Mouse (Mus musculus): ENCODE measurements around the gene Pcdh18. TPM values are rescaled to one million over a fixed set of nuclear protein-coding genes. Genes with fewer than 3 reads are reported as not detected.
A peak's percentile ranks its signal among the peaks of the same experiment; 100 is the strongest.

Gene Pcdh18
- total RNA-seq (2021): 1 to 10 TPM; 5.2 to 6.3 TPM
- long read RNA-seq, experiment 1, full-length matches to known transcripts: 5 of 8 reads
- long read RNA-seq, experiment 1, partial matches to known transcripts: 1 of 8 reads
- long read RNA-seq, experiment 1, other reads (novel, unspliced or antisense): 2 of 8 reads
- long read RNA-seq, experiment 2, full-length matches to known transcripts: 3 of 4 reads
- long read RNA-seq, experiment 2, partial matches to known transcripts: 0 of 4 reads
- long read RNA-seq, experiment 2, other reads (novel, unspliced or antisense): 1 of 4 reads

DNA sequence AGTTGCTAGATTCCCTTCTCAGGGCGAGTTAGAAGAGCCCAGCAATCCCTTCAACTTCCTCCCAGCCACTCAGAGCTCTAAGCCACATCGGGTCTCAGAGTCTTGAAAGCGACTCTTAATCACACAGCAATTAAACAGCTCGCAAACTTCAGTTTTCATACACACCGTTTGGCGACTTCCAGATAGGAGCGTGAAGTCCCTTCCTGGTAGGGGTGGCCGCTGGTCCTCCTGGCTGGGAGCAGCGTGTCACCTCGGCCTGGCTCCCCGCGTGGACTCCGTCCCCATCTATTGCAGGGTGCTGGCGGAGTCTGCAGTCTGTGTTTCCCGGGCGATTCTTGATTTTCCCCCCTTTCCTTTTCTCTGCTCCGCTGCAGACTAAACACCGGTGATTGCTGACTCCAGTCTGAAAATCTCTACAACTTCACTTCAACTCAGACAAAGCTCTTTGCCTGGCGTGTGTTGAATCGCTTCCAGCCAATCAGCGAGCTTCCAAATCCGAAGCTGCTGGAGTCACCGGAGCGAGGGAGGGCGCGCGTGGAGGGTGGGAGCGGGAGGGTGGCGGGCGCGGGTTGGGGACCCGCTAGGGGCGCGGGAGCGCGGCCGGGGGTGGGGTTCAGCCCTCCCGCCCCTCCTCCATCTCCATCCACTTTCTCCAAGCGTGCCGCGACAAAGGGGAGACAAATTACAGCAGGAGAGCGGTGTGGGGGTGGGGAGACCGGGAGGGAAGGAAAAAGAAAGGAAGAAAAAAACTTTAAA lies at the start of gene Pcdh18:
Gene Pcdh18, minus strand, starts transcription at position 456 of the 756 bp plus-strand sequence.
- TF ChIP-seq CTCF (IDR thresholded peaks at IDR 0.05): no peak; the same call in 1 of the 2 replicates
- Histone ChIP-seq H3K4me3 (peak within 1 kb of the TSS; percentile 60), H3K27ac (peak within 1 kb of the TSS; percentile 44)
- intact Hi-C loops (cut with DNase I): loop anchor here (10.0 kb wide), 2 partner anchors 548 to 1148 kb away; no protein-coding TSS in a partner anchor
- DNase-seq (ENCODE audit: extremely low spot score in 1 of 2, low spot score in 2 of 2): peak; percentile 53 to 63

DNA sequence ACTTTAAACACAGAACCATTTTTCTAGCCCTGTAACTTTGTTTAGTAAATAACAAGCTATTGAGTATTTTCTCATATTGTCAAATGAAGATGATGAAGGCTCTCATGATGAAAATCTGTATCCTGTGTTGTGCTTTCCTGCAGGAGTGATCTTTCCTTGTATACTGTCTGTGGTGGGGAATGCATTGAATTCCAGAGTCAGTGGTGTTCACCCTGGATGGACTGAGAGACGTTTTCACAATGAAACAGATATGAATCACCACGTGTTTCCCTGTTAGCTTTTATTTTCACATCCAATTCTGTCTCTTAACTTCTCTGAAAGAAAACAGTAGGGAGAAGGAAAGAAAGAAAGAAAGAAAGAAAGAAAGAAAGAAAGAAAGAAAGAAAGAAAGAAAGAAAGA lies 49.7 kb upstream of the Pcdh18 start:
- intact Hi-C loops (cut with DNase I): no loop called here
- no peak for DNase-seq (ENCODE audit: extremely low spot score in 1 of 2, low spot score in 2 of 2)
- Histone ChIP-seq H3K4me3 (no peak overlapping the region), H3K27ac (no peak overlapping the region)
- no peak for TF ChIP-seq CTCF (IDR thresholded peaks at IDR 0.05)

DNA sequence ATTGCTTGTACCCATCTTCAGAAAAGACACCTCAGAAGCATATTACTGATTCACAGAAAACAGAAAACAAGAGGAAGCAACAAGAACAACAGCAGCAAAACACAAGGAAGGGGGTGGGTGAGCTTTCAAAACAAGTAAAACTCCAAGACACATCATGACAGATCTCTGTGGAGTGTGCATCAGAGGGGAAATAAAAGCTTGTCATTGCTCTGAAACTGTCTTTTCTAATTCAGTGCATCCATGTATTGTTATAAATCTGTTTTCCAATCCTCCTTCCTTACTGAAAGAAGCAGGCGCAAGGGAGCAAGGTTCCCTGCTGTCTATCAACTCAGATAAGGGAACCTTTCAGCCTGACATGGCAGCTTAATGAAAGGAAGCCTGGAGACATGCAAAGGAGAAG lies 48.4 kb upstream of the Pcdh18 start:
- Histone ChIP-seq H3K4me3 (no peak overlapping the region), H3K27ac (no peak overlapping the region)
- no peak for DNase-seq (ENCODE audit: extremely low spot score in 1 of 2, low spot score in 2 of 2)
- intact Hi-C loops (cut with DNase I): no loop called here
- no peak for TF ChIP-seq CTCF (IDR thresholded peaks at IDR 0.05)

DNA sequence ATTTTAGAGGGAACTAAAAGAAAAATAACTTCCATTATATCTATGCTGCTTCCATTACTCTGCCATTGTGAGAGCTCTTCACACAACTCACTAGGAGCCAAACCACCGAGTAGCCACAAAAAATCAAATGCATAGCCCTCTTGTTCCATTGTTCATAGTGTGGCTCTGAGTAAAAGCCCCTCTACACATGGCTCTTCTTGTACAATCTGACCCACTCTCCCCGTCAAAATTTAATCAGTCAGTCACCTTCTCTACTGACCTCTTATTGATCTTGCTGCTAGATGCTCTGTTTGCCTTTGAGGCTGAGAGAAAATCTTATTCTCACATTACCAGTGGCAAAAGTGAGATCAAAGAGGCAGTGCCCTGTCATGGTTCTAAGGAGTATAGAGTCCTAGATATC lies 31.2 kb upstream of the Pcdh18 start:
- TF ChIP-seq CTCF (IDR thresholded peaks at IDR 0.05): no peak
- no peak overlapping the region for H3K27ac ChIP-seq
- DNase-seq (ENCODE audit: extremely low spot score in 1 of 2, low spot score in 2 of 2): no peak
- H3K4me3 ChIP-seq: no peak overlapping the region
- intact Hi-C loops (cut with DNase I): no loop called here

DNA sequence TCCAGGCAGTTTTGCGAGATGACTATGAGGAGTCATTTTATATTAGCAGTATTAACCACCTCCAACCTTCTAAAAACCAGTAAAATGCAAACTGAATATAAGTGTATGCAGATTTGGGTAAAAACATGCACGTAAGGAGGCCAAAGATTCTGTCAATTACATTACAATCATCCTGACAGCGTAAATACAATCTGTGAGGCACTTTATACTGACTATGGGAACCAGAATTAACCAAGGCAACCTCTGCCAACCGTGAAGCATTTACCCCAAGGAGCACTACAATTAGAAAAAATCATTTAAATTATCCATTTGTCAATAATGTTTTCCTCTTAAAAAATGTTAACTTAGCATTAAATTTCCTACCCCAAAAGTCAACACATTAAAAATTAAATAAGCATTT lies 30.6 kb upstream of the Pcdh18 start:
- TF ChIP-seq CTCF (IDR thresholded peaks at IDR 0.05): no peak
- DNase-seq (ENCODE audit: extremely low spot score in 1 of 2, low spot score in 2 of 2): no peak
- intact Hi-C loops (cut with DNase I): no loop called here
- Histone ChIP-seq H3K27ac (no peak overlapping the region), H3K4me3 (no peak overlapping the region)

DNA sequence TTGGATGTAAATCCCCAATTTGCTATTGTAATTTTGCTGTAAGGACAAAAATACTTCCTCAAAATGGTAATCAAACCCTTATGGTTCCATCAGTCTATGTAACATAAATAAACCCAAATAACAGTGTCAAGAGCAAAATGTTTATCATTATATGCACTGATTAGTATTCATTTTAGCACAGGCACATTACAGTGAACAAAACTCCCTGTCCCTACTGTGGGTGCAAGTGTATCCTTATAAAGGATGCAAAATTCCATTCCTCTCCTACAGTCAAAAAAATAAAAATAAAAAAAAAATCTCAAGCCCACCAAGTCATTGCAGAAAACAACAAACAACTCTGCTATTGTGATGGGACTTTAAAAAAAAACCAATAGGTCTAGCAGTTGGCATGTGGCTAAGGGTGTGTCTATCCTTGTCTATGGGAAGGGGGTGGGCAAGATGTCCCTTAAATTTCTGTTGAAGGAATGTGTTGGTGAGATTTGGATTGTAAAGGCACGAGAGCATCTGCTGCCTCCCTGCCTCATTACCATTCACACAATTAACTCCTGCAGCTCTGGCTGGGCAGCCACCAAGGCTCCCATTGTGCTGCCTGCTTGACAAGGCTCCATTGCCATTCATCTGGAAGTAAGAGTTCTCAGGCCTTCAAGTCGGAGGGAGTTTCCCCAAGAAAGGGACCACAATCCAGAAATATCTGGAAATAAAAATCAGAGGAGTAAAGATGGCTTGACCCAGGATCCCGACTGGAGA lies 12.0 kb upstream of the Pcdh18 start:
- intact Hi-C loops (cut with DNase I): no loop called here
- no peak overlapping the region for H3K27ac ChIP-seq
- no peak for DNase-seq (ENCODE audit: extremely low spot score in 1 of 2, low spot score in 2 of 2)
- no peak for TF ChIP-seq CTCF (IDR thresholded peaks at IDR 0.05)
- H3K4me3 ChIP-seq: no peak overlapping the region

DNA sequence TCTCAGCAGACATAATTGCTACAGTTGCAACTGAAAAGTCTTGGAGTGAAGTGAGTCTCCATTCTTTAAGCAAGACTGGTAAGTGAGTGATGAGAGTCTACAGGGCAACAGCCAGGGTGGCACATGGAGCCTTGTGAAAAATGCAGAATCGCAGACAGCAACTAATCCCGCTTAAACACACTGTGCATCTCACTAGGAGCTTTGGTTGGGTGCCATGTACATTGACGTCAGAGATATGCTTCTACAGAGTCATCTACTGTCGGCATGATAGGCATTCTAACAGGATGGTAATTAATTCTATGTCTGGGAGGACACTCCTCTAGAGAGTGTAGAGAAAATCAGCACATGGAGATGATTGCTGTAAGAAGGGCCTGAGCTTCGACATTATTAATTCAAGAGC lies 5.6 kb upstream of the Pcdh18 start:
- no peak for DNase-seq (ENCODE audit: extremely low spot score in 1 of 2, low spot score in 2 of 2)
- H3K27ac ChIP-seq: no peak overlapping the region
- TF ChIP-seq CTCF (IDR thresholded peaks at IDR 0.05): no peak
- intact Hi-C loops (cut with DNase I): no loop called here
- no peak overlapping the region for H3K4me3 ChIP-seq

DNA sequence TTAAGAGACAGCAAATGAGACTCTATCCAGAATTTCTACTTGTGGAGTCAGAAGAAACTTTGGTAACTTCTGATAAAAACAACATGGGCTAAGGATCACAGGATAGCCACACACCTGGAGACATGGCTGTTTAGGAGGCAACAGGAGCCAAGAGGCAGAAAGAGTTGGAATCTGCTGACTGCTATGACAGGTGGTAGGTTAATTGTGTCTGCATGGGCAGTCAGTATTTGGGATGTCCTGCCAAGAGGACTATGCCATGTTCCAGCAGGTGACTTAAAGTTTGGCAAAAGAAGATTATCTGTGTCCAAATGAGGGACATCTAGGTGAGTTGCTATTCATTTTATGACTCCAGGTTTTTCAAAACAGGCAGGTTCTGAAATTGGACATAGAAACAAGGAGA lies 4.8 kb upstream of the Pcdh18 start:
- no peak for TF ChIP-seq CTCF (IDR thresholded peaks at IDR 0.05)
- DNase-seq (ENCODE audit: extremely low spot score in 1 of 2, low spot score in 2 of 2): no peak
- no peak overlapping the region for H3K4me3 ChIP-seq
- intact Hi-C loops (cut with DNase I): no loop called here
- no peak overlapping the region for H3K27ac ChIP-seq

DNA sequence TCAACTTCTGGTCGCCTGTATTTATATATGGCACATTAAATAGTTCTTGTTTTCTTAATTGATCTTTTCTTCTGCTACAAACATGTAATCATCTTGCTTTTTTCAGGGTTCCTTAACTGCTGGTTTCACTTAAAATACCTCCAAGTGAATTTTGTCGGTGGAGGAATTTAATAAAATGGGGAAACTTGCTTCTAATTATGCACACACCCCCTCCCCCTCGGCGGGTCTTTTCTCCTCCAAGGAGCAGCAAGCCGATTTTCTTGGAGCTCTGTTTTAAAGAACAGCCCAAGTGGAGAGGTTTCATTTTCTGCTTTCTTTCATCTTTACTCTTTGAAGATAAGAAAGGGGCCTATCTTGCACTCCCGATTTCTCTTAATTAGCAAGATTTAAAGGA lies 498 bp upstream of the Pcdh18 start:
- H3K4me3 ChIP-seq: peak overlapping the region; percentile 60
- DNase-seq (ENCODE audit: extremely low spot score in 1 of 2, low spot score in 2 of 2): no peak
- peak overlapping the region; percentile 44; the same call in 1 of the 2 replicates for H3K27ac ChIP-seq
- TF ChIP-seq CTCF (IDR thresholded peaks at IDR 0.05): no peak
- intact Hi-C loops (cut with DNase I): loop anchor here (10.0 kb wide), 2 partner anchors 547 to 1147 kb away; no protein-coding TSS in a partner anchor

DNA sequence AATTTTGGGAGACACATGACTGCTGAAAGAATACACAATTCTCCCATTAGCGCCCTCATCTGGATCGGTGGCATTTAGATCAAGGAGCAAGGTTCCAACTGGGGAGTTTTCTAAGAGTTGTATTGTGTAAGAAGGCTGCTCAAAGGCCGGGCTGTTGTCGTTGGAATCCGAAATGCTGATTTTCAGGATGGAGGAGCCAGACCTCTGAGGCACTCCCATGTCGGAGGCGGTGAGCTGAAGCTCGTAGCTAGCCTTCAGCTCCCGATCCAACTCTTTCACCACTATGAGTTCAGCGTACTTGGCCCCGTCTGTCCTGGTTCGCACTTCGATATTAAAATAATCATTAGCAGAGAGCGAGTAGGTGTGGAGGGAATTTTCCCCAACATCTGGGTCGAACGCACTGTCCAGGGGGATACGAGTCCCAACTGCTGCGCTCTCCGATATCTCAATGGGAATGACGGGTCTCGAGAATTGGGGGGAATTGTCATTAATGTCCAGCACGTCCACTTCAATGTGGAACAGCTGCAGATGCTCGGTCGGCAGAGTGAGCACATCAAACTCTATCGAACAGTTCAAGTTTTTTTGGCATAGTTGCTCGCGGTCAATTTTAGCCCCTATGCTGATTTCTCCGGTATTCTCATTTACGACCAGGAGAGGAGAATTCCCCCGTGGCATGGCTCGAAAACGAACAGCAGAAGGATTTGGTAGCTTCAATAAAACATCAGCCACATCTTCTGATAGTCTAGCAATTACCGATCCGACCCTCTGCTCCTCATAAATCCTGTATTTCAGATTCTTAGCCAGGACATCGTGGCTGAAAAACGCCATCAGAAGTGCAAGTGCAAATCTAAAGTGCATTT lies 909 bp downstream of the Pcdh18 start:
- intact Hi-C loops (cut with DNase I): loop anchor here (10.0 kb wide), 2 partner anchors 549 to 1149 kb away; no protein-coding TSS in a partner anchor
- Histone ChIP-seq H3K27ac (peak overlapping the region; percentile 36; the same call in 1 of the 2 replicates), H3K4me3 (peak overlapping the region; percentile 60)
- peak; percentile 33 for TF ChIP-seq CTCF (IDR thresholded peaks at IDR 0.05)
- DNase-seq (ENCODE audit: extremely low spot score in 1 of 2, low spot score in 2 of 2): peak in 1 of 2 experiments; percentile 12

DNA sequence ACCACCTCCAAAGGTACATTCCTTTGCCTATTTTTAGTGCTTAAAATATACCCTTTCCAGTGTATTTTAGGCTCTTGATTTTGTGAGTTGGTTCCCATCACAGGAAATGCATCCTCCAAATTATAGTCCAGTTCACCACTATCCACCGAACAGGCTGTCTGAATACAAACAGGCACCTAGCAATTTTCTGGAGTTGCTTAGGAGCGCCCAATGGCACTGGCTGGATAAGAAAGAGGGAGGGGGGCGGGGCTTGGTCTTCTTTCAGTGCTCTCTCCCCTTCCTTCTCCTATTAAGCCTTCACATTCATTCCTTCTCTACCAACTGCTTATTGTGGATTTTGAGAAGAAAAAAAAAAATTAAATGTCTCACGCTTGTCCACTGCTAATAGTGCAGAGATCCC lies 4.4 kb downstream of the Pcdh18 start:
- Histone ChIP-seq H3K4me3 (peak overlapping the region; percentile 36), H3K27ac (peak overlapping the region; percentile 36; the same call in 1 of the 2 replicates)
- no peak for TF ChIP-seq CTCF (IDR thresholded peaks at IDR 0.05)
- intact Hi-C loops (cut with DNase I): loop anchor here (10.0 kb wide), 2 partner anchors 552 to 1152 kb away; no protein-coding TSS in a partner anchor
- DNase-seq (ENCODE audit: extremely low spot score in 1 of 2, low spot score in 2 of 2): no peak
